Mouse (Mus musculus) urinary bladder, postnatal 25 days (tissue): ENCODE measurements around the gene Mosmo.

Source experiments
- DNase-seq: peaks from one replicate; pipeline ENCODE4 v3.0.0; 2022; ENCODE audit warnings: low spot score

Gene Mosmo

DNA sequence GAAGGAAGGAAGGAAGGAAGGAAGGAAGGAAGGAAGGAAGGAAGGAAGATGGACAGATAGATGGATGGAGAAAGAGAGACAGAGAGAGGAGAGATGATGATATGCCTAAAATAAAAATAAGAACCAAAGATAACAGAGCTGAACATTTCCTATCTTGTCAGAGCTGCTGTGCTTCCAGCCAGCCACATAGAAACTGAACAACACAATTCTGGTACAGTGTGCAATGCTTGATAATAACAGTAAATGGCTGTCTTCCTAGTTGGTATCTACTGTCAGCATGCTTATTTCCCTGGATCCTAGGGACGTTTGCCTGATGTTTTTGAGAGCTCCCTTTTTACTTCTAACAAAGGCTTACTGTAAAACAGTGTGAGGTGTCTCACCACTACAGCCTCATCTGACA is 94.0 kb downstream of the Mosmo start:
- no peak for DNase-seq

DNA sequence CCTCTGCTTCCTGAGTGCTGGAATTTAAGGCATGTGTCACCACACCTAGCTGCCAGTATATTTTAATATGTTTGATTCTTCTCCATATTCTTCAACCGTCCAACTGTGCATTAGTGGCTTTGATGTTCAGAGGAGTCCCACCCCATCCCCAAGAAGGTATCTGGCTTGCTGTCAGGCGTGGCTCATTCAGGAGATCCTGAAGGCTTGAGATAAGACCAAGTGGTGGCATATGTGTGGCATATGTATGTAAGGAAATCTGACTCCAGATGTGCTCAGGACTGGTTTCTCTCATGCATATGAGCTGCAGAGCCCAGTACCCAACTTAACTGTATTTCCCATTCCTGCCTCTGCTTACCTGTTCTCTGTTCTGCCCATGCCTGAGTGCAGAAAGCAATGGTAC is 100.6 kb downstream of the Mosmo start:
- DNase-seq, result no peak
